Comparison of ENCODE assay signal across 17 mouse cellular contexts in genomic region chr15:78413083-78413718, GRCm38 (mm10). TPM values are rescaled to one million over a fixed set of nuclear protein-coding genes. Genes with fewer than 3 reads are reported as not detected.
A peak's percentile ranks its signal among the peaks of the same experiment; 100 is the strongest.
DNase-seq lines count a peak whose midpoint lies in the region; ATAC-seq and TF ChIP-seq lines count a peak whose summit lies in the region.
"Had no signal": no experiment of that assay in that cellular context is flagged by ENCODE, and none has a peak within 500 bp of the region (broad histone marks: within the 10 kb centered on the region; RNA-seq: fewer than 3 reads in every experiment).

No protein-coding gene starts in this region.

- no peak for TF ChIP-seq CTCF in G1E (IDR thresholded peaks at IDR 0.05; ENCODE audit: low read depth, low read length)

- peaks cover 45% of the 10 kb centered on the region for H3K27me3 ChIP-seq in heart, embryonic 10.5 days (ENCODE audit: insufficient read depth, poor library complexity, severe bottlenecking)
- H3K27me3 ChIP-seq in G1E (ENCODE audit: insufficient read depth, low read length), result peaks cover 5% of the 10 kb centered on the region
- H3K27me3 ChIP-seq in erythroblast, embryonic 14.5 days (ENCODE audit: control insufficient read depth), result peaks cover 17% of the 10 kb centered on the region
- H3K27me3 ChIP-seq: Patski had no signal

- H3K9me3 ChIP-seq in heart, embryonic 10.5 days, result no peaks in the 10 kb centered on the region
- H3K9me3 ChIP-seq in G1E (replicated peaks), result peaks cover 5% of the 10 kb centered on the region
- H3K9me3 ChIP-seq in erythroblast, embryonic 14.5 days (ENCODE audit: control insufficient read depth, low read length), result 0 out of 2 replicates have a peak, but pooled peaks cover 4% of the 10 kb centered on the region

- peak; percentile 88 for ATAC-seq in G1E (ENCODE audit: extremely low read depth, insufficient number of reproducible peaks, low FRiP score, poor library complexity, severe bottlenecking)
- ATAC-seq in megakaryocyte, adult 5-6 weeks (ENCODE audit: poor library complexity, severe bottlenecking), result peak; percentile 63
- ATAC-seq: Patski had no signal

- DNase-seq in heart, embryonic 10.5 days (ENCODE audit: low spot score), result peak; percentile 89
- DNase-seq in heart, adult 11 months, result no peak
- DNase-seq in G1E (ENCODE audit: low spot score), result peak; percentile 79
- no peak for DNase-seq in thymus, postnatal 25 days
- DNase-seq in cerebellum, adult 9-11 months, result no peak
- no peak for DNase-seq in layer of hippocampus, postnatal 10 days (ENCODE audit: low spot score in 2 of 2)
- DNase-seq: adrenal gland, postnatal 36 days; cerebellum, postnatal 14 days; heart, postnatal 10 days; kidney, adult 18-20 months had no signal

- no peak overlapping the region for H3K4me3 ChIP-seq in heart, embryonic 10.5 days
- H3K4me3 ChIP-seq in G1E (ENCODE audit: low read depth, low read length), result peak overlapping the region; percentile 60; the same call in 1 of the 2 replicates
- peak overlapping the region; percentile 53 for H3K4me3 ChIP-seq in erythroblast, embryonic 14.5 days (replicated peaks)

- peak overlapping the region; percentile 69; the same call in 1 of the 2 replicates for H3K27ac ChIP-seq in heart, embryonic 10.5 days

- peaks cover 33% of the 10 kb centered on the region for H3K4me1 ChIP-seq in heart, embryonic 10.5 days
- H3K4me1 ChIP-seq in G1E (ENCODE audit: insufficient read depth, low read depth, low read length), result peaks cover 56% of the 10 kb centered on the region
- peaks cover 94% of the 10 kb centered on the region for H3K4me1 ChIP-seq in erythroblast, embryonic 14.5 days (ENCODE audit: control insufficient read depth)

- H3K36me3 ChIP-seq in heart, embryonic 10.5 days, result no peaks in the 10 kb centered on the region
- peaks cover 47% of the 10 kb centered on the region for H3K36me3 ChIP-seq in G1E (replicated peaks)
- peaks cover 84% of the 10 kb centered on the region for H3K36me3 ChIP-seq in erythroblast, embryonic 14.5 days (ENCODE audit: control insufficient read depth)

- WGBS in heart, embryonic 10.5 days, result 77% methylated on average over 14 of the region's 14 CpGs

RNA-seq across cellular contexts. Expression of gene Mpst, which starts 7.0 kb away (rescaled TPM):
- polyA plus RNA-seq in heart, embryonic 10.5 days (2016; fragmentation: Nextera tagmentation; extraction: Ambion mirVana), result 0.75 and 1.4 TPM in 2 replicates
- total RNA-seq in G1E (2014; fragmentation: Nextera tagmentation) (7.3 and 19.9 TPM in 2 replicates), G1E (2017) (20.2 and 22.7 TPM in 2 replicates)
- 101 and 115 TPM in 2 replicates for polyA plus RNA-seq in G1E (2012)
- 68.7 and 72.8 TPM in 2 replicates for polyA plus RNA-seq in erythroblast, embryonic 14.5 days (2012)
- 3.8 and 5.9 TPM in 2 replicates for total RNA-seq in megakaryocyte, adult 5-6 weeks (2015)
- 12.9 and 24.2 TPM in 2 replicates for total RNA-seq in megakaryocyte, adult 5-6 weeks (2017)
- 10 to 100 TPM; 50.5 to 55.2 TPM for total RNA-seq in layer of hippocampus, postnatal 10 days (2021)

RNA-seq across cellular contexts. Expression of gene Tst, which starts 7.5 kb away (rescaled TPM):
- polyA plus RNA-seq in heart, embryonic 10.5 days (2016; fragmentation: Nextera tagmentation; extraction: Ambion mirVana), result 9.5 and 25.6 TPM in 2 replicates
- total RNA-seq in G1E (2014; fragmentation: Nextera tagmentation) (3.6 and 4.3 TPM in 2 replicates), G1E (2017) (0.93 and 1.3 TPM in 2 replicates)
- polyA plus RNA-seq in G1E (2012), result 1.7 and 1.8 TPM in 2 replicates
- 3.8 and 3.9 TPM in 2 replicates for polyA plus RNA-seq in erythroblast, embryonic 14.5 days (2012)
- 9.8 and 10.4 TPM in 2 replicates for total RNA-seq in megakaryocyte, adult 5-6 weeks (2015)
- 3.3 and 8.8 TPM in 2 replicates for total RNA-seq in megakaryocyte, adult 5-6 weeks (2017)
- total RNA-seq in layer of hippocampus, postnatal 10 days (2021), result 10 to 100 TPM; 43.7 to 55.4 TPM

RNA-seq across cellular contexts. Expression of gene Kctd17, which starts 15.2 kb away (rescaled TPM):
- 23.0 and 30.3 TPM in 2 replicates for polyA plus RNA-seq in heart, embryonic 10.5 days (2016; fragmentation: Nextera tagmentation; extraction: Ambion mirVana)
- not detected in 2 replicates for total RNA-seq in G1E (2014; fragmentation: Nextera tagmentation)
- 0.05 TPM in 1 of 2 replicates, not detected in the other for total RNA-seq in G1E (2017)
- polyA plus RNA-seq in G1E (2012), result 0.04 TPM in 1 of 2 replicates, not detected in the other
- polyA plus RNA-seq in erythroblast, embryonic 14.5 days (2012), result 0.07 and 0.10 TPM in 2 replicates
- 8.7 and 9.5 TPM in 2 replicates for total RNA-seq in megakaryocyte, adult 5-6 weeks (2015)
- 5.2 and 9.6 TPM in 2 replicates for total RNA-seq in megakaryocyte, adult 5-6 weeks (2017)
- 100 to 1,000 TPM; 208 to 216 TPM for total RNA-seq in layer of hippocampus, postnatal 10 days (2021)

RNA-seq across cellular contexts. Expression of gene Tex33, which starts 17.5 kb away (rescaled TPM):
- not detected in 2 replicates for polyA plus RNA-seq in heart, embryonic 10.5 days (2016; fragmentation: Nextera tagmentation; extraction: Ambion mirVana)
- not detected in 2 replicates for total RNA-seq in G1E (2014; fragmentation: Nextera tagmentation)
- total RNA-seq in G1E (2017), result 0.49 TPM in 1 of 2 replicates, not detected in the other
- not detected in 2 replicates for polyA plus RNA-seq in G1E (2012)
- polyA plus RNA-seq in erythroblast, embryonic 14.5 days (2012), result not detected in 2 replicates
- total RNA-seq in megakaryocyte, adult 5-6 weeks (2015), result not detected in 2 replicates
- not detected in 2 replicates for total RNA-seq in megakaryocyte, adult 5-6 weeks (2017)
- total RNA-seq in layer of hippocampus, postnatal 10 days (2021), result under 1 TPM in 1 of 2 experiments, not detected in 1; 0.49 TPM
- total RNA-seq: adrenal gland, postnatal 36 days; heart, postnatal 10 days; layer of hippocampus, adult 18-20 months; left cerebral cortex, postnatal 36 days had no signal
- polyA plus RNA-seq: C2C12; embryonic facial prominence, embryonic 14.5 days; Patski had no signal

RNA-seq across cellular contexts. Expression of gene Tmprss6, which starts 55.2 kb away (rescaled TPM):
- 0.06 and 1.7 TPM in 2 replicates for polyA plus RNA-seq in heart, embryonic 10.5 days (2016; fragmentation: Nextera tagmentation; extraction: Ambion mirVana)
- not detected in 2 replicates for total RNA-seq in G1E (2014; fragmentation: Nextera tagmentation)
- 0.11 TPM in 1 of 2 replicates, not detected in the other for total RNA-seq in G1E (2017)
- polyA plus RNA-seq in G1E (2012), result not detected in 2 replicates
- polyA plus RNA-seq in erythroblast, embryonic 14.5 days (2012), result 0.02 and 0.07 TPM in 2 replicates
- total RNA-seq in megakaryocyte, adult 5-6 weeks (2015), result not detected in 2 replicates
- not detected in 2 replicates for total RNA-seq in megakaryocyte, adult 5-6 weeks (2017)
- not detected for total RNA-seq in layer of hippocampus, postnatal 10 days (2021)

Comparison
In these comparisons a context has a peak if more than half of its experiments do, and no peak if none do; other contexts are left out.
1. DNase-seq: peak in heart, embryonic 10.5 days (single experiment) and G1E (single experiment); none in heart, adult 11 months (single experiment), thymus, postnatal 25 days (single experiment), cerebellum, adult 9-11 months (single experiment) and layer of hippocampus, postnatal 10 days (0 of 2).
2. RNA of gene Kctd17, which starts 15.2 kb away (total RNA-seq): 208 to 216 TPM in layer of hippocampus, postnatal 10 days; 5.2 to 9.6 TPM in megakaryocyte, adult 5-6 weeks and 0.05 TPM in G1E; every median in the first group is over 10 times any median in the second.